Mouse (Mus musculus) megakaryocyte, adult 5-6 weeks (primary cell): ENCODE measurements around the gene Gm18596. TPM values are rescaled to one million over a fixed set of nuclear protein-coding genes. Genes with fewer than 3 reads are reported as not detected.
"Not testable (repeated sequence)": the region's sequence is repeated elsewhere in the genome, so short reads cannot be mapped to it uniquely, and the experiment has no call there.

Experiments
- ATAC-seq: 2 replicates; pipeline ENCODE4 v1.8.0; 2016; ENCODE audit warnings: mild to moderate bottlenecking, inconsistent platforms; ENCODE audit not compliant: poor library complexity, severe bottlenecking
- total RNA-seq, 2 experiments: library from RNA; stranded (forward) in 1 of 2; stranded (reverse) in 1 of 2; fragments of 153-499, 151-499 nt in 1 of 2; fragments of 221-1000, 200-1000 nt in 1 of 2; gene quantifications; 2 replicates each; pipeline versions ENCODE4 v1.2.3 to v1.2.4; 2015 to 2017

The Gm18596 gene
- total RNA-seq (2015) (not detected in 2 replicates), total RNA-seq (2017) (not detected in 2 replicates)

DNA sequence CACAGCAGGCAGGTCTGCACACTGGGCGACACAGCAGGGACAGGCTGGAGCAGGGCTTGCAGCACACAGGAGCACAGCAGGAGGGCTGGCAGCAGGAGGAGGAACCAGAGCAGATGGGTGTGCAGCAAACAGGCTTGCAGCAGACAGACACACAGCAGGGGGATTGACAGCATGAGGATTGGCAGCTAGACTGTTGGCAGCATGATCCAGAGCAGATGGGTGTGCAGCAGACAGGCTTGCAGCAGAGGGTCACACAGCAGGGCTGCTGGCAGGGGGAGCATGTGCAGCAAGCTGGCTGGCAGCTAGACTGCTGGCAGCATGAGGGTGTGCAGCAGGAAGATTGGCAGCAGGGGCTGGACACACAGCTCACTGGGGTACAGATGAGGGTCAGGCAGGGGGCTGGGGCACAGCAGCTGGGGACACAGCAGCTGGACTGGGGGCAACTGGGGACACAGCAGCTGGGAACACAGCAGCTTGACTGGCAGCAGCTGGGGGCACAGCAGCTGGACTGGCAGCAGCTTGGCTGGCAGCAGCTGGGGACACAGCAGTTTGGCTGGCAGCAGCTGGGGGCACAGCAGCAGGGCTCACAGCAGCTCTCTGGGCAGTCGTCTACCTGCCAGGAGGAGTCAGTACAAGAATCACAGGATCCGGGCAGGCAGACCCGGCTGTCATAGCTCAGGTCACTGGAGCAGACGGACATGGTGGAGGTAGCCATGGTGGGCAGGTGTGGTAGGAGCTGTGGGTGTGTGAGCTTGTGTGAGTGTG, at the start of gene Gm18596:
Gene Gm18596, minus strand, starts transcription at position 715 of the 765 bp plus-strand sequence.
- not testable (repeated sequence) for ATAC-seq

DNA sequence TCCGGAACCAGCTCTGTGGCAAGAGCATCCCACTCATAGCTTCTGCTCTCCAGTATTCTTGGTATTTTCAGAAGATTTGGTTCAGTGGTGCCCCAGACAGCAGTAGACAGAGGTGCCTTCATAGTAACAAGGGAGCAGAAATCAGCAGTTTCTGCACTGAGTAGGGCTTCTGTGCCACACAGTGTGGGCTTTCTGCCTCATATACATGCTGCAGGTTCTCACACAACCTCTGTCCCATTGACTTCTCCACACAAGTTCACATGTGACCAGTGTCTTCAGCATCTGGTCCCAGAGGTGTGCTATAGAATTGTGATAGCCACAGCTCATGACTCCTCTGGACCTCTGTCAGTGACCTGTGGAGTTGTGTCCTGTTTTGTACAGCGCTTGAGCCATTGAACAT, 46.2 kb upstream of the Gm18596 start:
- ATAC-seq = no peak

DNA sequence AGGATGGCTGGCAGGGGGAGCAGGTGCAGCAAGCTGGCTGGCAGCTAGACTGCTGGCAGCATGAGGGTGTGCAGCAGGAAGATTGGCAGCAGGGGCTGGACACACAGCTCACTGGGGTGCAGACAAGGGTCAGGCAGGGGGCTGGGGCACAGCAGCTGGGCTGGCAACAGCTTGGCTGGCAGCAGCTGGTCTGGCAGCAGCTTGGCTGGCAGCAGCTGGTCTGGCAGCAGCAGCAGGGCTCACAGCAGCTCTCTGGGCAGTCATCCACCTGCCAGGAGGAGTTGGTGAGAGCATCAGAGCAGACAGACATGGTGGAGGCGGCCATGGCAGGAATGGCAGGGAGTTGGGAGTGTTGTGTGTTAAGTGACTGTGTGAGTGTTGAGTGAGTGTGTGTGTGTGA, 45.4 kb upstream of the Gm18596 start, which contains the start of gene Gm7137:
Gene Gm7137, minus strand, starts transcription at position 325 of the 400 bp plus-strand sequence.
- not testable (repeated sequence) for ATAC-seq

DNA sequence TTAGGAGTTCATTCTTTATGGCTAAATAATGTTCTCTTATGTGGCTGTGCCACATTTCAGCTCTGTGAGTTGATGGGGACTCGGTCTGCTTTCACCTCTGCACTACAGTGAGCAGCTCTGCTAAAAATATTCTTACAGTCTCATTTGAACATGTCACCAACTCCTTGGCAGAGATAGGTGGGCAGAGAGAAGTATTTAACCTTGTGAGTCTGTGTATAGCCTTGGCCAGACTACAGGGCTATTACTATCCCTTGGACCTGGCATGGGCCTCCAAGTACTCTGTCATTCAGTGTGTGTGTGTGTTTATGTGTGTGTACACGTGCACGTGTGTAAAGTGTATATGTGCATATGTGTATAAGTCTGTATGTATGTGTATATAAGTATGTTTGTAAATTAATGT, 41.0 kb upstream of the Gm18596 start:
- ATAC-seq = not testable (repeated sequence)

DNA sequence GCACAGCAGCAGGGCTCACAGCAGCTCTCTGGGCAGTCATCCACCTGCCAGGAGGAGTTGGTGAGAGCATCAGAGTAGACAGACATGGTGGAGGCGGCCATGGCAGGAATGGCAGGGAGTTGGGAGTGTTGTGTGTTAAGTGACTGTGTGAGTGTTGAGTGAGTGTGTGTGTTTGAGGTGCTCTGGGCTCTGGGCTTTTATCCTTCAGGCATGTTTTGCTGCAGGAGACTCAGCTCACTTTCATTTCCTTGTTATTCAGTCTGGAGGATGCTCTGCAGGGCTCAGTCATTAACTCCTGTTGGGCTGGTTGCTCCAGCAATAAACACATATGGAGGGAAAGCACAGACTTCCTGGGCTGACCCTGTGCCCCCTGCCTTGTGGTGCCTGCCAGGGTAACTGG, 40.0 kb upstream of the Gm18596 start, which contains the start of gene Gm3250:
Gene Gm3250, minus strand, starts transcription at position 101 of the 400 bp plus-strand sequence.
- ATAC-seq = not testable (repeated sequence)

DNA sequence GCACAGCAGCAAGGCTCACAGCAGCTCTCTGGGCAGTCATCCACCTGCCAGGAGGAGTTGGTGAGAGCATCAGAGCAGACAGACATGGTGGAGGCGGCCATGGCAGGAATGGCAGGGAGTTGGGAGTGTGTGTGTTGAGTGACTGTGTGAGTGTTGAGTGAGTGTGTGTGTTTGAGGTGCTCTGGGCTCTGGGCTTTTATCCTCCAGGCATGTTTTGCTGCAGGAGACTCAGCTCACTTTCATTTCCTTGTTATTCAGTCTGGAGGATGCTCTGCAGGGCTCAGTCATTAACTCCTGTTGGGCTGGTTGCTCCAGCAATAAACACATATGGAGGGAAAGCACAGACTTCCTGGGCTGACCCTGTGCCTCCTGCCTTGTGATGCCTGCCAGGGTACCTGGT, 34.4 kb upstream of the Gm18596 start, which contains the start of gene Gm7138:
Gene Gm7138, minus strand, starts transcription at position 101 of the 400 bp plus-strand sequence.
- not testable (repeated sequence) for ATAC-seq

DNA sequence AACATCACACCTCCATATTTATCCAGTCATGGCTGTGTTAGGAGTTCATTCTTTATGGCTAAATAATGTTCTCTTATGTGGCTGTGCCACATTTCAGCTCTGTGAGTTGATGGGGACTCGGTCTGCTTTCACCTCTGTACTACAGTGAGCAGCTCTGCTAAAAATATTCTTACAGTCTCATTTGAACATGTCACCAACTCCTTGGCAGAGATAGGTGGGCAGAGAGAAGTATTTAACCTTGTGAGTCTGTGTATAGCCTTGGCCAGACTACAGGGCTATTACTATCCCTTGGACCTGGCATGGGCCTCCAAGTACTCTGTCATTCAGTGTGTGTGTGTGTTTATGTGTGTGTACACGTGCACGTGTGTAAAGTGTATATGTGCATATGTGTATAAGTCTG, 29.7 kb upstream of the Gm18596 start:
- ATAC-seq = not testable (repeated sequence)

DNA sequence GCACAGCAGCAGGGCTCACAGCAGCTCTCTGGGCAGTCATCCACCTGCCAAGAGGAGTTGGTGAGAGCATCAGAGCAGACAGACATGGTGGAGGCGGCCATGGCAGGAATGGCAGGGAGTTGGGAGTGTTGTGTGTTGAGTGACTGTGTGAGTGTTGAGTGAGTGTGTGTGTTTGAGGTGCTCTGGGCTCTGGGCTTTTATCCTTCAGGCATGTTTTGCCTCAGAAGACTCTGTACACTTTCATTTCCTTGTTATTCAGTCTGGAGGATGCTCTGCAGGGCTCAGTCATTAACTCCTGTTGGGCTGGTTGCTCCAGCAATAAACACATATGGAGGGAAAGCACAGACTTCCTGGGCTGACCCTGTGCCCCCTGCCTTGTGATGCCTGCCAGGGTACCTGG, 28.8 kb upstream of the Gm18596 start, which contains the start of gene Gm3238:
Gene Gm3238, minus strand, starts transcription at position 101 of the 400 bp plus-strand sequence.
- not testable (repeated sequence) for ATAC-seq

DNA sequence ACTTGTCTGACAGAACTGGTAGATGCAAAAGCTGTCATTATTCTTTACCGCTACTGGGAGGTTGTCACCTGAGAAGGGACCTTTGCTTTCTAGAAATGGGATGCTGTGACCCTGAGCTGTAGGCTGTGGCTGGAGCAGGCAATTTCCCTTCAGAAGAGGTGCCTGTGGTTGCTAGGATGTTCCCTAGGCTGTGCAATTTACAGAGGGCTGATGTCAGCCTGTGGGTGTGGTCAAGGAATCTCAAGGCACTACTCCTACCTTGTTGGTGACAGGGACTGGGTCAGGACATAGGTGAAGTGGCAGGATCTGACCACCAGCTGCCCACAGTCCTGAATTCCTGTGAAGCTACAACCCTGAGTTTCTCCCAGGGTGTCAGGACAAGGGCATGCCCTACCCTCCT, 27.3 kb upstream of the Gm18596 start:
- no peak for ATAC-seq

DNA sequence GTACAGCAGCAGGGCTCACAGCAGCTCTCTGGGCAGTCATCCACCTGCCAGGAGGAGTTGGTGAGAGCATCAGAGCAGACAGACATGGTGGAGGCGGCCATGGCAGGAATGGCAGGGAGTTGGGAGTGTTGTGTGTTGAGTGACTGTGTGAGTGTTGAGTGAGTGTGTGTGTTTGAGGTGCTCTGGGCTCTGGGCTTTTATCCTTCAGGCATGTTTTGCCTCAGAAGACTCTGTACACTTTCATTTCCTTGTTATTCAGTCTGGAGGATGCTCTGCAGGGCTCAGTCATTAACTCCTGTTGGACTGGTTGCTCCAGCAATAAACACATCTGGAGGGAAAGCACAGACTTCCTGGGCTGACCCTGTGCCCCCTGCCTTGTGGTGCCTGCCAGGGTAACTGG, 17.1 kb upstream of the Gm18596 start, which contains the start of gene Gm3233:
Gene Gm3233, minus strand, starts transcription at position 101 of the 400 bp plus-strand sequence.
- not testable (repeated sequence) for ATAC-seq

DNA sequence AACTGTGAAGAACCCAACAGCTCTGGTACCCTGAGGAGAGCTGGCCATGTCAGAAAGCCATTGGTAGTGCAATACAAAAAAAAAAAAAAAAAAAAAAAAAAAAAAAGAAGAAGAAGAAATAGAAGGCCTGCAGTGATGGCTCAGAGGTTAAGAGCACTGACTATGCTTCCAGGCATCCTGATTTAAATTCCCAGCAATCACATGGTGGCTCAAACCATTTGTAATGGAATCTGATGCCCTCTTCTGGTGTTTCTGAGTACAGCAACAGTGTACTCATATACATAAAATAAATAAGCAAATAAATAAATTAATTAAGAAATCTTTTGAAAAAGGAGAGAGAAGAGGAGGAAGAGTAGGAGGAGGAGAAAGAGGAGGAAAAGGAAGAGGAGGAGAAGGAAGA, 11.0 kb upstream of the Gm18596 start:
- no peak for ATAC-seq

DNA sequence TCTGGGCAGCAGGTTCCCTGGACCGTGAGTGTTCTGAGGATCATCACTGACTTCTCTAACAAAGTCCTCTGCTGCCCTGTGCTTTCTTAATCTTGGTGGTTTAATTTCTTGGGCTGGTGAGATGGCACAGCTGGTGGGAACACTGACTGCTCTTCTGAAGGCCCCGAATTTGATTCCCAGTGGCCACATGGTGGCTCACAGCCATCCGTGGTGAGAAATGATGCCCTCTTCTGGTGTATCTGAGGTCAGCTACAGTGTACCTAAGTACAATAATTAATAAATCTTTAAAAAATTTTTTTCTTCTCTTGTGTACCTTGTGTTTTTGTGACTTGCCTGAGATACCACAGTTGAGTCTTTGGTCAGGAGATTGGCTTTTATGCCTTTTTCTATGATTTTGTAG, 9.9 kb upstream of the Gm18596 start:
- ATAC-seq = not testable (repeated sequence)

DNA sequence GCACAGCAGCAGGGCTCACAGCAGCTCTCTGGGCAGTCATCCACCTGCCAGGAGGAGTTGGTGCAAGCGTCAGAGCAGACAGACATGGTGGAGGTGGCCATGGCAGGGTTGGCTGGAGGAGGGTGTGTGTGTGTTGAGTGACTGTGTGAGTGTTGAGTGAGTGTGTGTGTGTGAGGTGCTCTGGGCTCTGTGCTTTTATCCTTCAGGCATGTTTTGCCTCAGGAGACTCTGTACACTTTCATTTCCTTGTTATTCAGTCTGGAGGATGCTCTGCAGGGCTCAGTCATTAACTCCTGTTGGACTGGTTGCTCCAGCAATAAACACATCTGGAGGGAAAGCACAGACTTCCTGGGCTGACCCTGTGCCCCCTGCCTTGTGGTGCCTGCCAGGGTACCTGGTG, 8.8 kb upstream of the Gm18596 start, which contains the start of gene Gm9736:
Gene Gm9736, minus strand, starts transcription at position 101 of the 400 bp plus-strand sequence.
- not testable (repeated sequence) for ATAC-seq

DNA sequence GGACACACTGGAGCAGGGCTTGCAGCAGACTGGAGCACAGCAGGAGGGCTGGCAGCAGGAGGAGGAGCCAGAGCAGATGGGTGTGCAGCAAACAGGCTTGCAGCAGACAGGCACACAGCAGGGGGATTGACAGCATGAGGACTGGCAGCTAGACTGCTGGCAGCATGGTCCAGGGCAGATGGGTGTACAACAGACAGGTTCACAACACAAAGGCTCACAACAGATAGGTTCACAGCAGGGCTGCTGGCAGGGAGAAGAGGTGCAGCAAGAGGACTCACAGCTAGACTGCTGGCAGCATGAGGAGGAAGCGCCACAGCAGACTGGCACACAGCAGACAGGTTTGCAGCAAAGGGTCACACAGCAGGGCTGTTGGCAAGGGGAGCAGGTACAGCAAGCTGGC, 8.2 kb upstream of the Gm18596 start:
- ATAC-seq = not testable (repeated sequence)

DNA sequence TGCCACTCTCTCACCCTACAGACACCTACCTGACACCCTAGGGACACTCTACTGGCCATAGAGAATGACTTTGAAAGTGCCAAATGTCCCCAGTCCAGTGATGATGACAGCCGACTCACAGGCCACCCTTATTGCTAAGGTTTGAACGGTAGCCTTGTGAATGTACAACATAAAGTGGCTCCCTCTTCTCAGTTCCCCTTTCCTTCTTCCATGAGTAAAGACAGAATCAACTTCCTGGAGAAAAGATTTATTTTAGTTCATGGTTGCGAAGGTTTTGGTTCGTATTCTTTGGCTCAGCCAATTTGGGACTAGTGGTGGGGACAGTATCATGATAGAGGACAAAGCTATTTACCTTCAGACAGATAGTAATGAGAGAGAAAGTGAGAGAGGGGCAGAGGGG, 3.5 kb downstream of the Gm18596 start:
- no peak for ATAC-seq

DNA sequence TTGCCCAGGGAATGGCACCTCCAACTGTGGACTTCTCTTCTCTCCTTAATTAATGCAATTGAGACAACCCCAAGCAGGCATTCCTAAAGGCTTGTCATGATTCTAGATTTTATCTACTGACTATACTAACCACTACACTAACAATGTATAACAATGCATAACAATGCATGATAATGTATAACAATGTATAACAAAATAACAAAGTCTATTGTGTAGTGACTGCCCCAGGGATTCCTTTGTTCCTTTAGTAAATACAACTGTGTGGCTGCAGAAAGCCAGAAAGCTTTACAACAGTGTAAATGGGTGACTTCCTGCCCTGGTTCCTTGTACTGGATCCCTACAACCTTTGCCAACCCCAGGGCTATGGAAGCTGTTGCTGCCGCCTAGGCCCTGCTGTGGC, 6.5 kb downstream of the Gm18596 start:
- ATAC-seq = no peak

DNA sequence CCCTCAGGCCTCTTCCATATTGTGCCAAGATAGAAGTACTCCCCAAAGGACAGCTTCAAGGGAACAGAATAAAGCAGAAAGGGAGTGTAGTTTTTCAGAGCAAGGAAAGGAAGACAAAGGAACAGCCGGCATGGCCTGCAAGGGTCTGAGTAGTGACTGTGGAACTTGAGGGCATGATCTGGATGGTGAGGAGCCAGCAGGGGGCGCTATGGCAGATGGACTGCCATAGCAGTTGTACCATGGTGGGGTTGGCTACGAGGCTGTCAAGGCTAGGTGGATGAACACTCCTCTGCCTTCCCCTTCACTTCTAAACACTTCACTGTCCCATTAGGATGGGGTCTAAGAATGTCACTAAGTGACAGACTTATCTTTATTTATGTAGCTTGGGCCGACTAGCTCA, 13.2 kb downstream of the Gm18596 start:
- no peak for ATAC-seq

DNA sequence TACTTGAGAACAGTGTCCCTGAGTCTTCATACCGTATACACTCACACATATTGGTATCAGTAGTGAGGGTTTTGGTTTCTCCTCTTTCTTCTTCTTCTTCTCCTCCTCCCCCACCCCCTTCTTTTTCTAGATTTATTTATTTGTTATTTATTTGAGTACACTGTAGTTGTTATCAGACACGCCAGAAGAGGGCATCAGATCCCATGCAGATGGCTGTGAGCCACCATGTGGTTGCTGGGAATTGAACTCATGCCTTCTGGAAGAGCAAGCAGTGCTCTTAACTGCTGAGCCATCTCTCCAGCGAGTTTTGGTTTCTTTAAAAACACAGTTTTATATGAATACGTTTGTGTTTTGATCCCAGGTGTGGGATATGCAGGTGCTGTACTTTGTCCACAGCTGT, 14.2 kb downstream of the Gm18596 start:
- no peak for ATAC-seq

DNA sequence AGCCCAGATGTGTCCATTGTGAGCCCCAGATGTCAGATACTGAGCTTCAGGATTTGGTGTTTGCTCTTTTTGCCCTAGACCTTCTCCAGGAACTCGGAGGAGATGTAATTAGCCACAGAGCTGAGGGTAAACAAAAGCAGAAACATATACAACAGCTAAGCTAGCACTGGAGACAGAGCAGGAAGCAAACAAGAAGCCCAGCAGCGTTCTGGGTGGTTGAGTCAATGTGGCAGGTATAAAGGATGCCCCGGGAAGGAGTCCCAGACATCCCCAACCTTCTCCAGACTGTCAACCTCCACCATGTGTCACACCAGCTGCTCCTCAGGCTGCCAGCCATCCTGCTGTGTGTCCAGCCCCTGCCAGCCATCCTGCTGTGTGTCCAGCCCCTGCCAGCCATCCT, 16.3 kb downstream of the Gm18596 start, which contains the start of gene Gm10100:
Gene Gm10100, plus strand, starts transcription at position 301 of the 400 bp plus-strand sequence.
- ATAC-seq = no peak

DNA sequence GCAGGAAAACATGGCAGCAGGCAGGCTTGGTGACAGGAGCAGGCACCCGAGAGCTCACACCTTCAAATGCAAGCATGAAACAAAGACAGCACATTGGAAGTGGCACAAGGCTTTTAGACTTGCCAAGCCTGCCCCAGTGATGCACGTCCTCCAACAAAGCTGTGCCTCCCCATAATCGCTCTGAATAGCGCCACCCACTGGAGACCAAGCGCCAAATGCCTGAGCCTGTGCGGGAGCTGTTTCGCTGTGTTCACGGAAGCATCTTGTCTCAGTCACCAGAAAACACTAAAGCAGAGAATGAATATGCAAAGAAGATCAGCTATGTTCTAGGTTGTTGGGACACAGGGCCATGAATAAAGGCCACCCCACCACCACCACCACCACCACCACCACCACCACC, 17.6 kb downstream of the Gm18596 start:
- ATAC-seq = no peak

DNA sequence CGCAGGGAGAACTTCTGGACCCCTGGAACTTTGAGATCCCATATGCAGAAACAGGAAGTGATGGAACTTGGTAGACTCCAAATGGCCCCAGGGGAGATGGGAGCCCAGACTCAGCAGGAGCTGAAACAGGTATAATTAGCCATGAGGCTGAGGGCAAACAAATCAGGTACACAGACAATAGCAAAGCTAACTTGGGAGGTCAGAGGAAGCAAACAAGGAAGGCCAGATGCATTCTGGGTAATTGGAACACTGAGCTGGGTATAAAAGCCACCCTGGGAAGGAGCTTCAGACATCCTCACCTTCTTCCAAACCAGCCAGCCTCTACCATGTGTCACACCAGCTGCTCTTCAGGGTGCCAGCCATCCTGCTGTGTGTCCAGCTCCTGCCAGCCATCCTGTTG, 22.1 kb downstream of the Gm18596 start, which contains the start of gene Krtap12-1:
Gene Krtap12-1, plus strand, starts transcription at position 301 of the 400 bp plus-strand sequence.
- ATAC-seq = not testable (repeated sequence)

DNA sequence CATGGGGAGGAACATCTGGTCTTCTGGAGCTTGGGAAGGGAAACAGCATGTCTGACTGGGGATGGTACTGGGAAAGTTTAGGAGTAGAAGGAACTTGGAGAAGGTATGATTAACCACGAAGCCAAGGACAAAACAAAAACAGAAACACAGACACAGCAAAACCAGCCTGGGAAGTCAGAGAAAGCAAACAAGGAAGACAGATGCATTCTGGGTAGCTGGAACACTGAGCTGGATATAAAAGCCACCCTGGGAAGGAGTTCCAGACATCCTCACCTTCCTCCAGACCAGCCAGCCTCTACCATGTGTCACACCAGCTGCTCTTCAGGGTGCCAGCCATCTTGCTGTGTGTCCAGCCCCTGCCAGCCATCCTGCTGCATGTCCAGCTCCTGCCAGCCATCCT, 26.9 kb downstream of the Gm18596 start, which contains the start of gene Gm10142:
Gene Gm10142, plus strand, starts transcription at position 301 of the 400 bp plus-strand sequence.
- ATAC-seq = no peak
